Mouse (Mus musculus) retina, embryonic 14.5 days (tissue): ENCODE results near the gene Pgghg.

Experiments
- DNase-seq: peaks from one replicate; pipeline ENCODE4 v3.0.0-alpha.2; 2015; ENCODE audit warnings: low spot score

Pgghg gene

GRCm38 (mm10) chr7:140990622-140991021, 49.4 kb downstream of the Pgghg start:
- DNase-seq: no peak

DNA sequence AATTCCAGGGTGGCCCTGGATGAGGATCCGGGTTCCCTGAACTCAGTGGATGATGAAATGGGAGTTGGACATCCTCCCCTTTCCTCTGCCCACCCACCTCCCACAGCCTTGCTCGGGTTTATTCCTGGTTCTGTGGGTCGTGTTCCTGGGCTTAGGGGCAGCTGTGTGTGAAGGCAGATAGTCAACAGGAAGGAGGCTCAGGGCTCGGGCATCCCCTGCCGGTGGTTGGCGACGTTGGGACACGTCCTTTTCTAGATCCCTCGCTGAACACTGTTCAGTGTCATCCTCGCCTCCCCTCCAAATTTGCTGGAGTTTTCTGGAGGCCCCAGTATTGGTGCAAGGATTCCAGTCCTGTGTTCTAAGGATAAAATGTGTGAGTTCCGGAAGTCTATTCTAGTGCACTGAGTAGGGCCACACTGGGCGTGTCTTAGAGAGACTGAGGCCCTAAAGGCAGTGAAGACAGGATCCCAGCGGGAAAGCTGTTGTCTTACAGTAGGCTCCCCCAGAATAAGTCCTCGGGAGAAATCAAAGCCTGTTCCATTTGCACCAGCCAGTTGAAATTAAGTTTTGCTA, 50.0 kb downstream of the Pgghg start:
- DNase-seq: no peak
